Mouse (Mus musculus): ENCODE measurements around the gene Acox3. TPM values are rescaled to one million over a fixed set of nuclear protein-coding genes. Genes with fewer than 3 reads are reported as not detected.
A peak's percentile ranks its signal among the peaks of the same experiment; 100 is the strongest.

Acox3 gene
- polyA plus RNA-seq, 1 experiment: 77.9 TPM

DNA sequence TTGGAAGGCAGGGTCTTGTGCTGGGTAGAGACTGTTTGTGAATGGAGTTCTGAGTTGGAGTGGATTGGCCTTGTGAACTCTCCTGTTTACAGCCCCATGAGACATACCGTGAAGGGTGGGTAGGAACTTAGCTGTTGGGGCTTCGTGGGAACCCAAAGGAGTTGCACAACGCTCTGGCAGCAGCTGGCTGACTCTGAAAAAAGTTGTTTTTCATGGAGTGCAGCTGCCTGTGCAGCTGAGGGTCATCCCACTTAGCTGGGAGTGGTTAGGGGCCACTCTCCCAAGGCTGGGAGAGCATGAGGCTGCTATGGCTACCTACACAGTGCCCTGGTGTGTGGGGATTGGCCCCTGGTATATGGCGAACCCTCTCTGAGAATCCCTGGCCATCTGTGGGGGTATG, 64.7 kb downstream of the Acox3 start:
- Histone ChIP-seq H3K27me3 (replicated peaks; ENCODE audit: control insufficient read depth, insufficient read depth, low read length) (no peaks in the 10 kb centered on the region), H3K36me3 (ENCODE audit: control insufficient read depth, insufficient read depth, low read length) (no peaks in the 10 kb centered on the region), H3K27ac (ENCODE audit: insufficient read depth, low read depth, low read length) (no peak overlapping the region), H3K4me1 (ENCODE audit: control insufficient read depth, insufficient read depth, low read length) (no peaks in the 10 kb centered on the region), H3K4me3 (ENCODE audit: insufficient read depth, low read depth, low read length) (no peak overlapping the region)
- DNase-seq: no peak
- 61% methylated on average over 4 of the region's 4 CpGs for WGBS
- TF ChIP-seq CTCF (conservative IDR thresholded peaks at IDR 0.05; ENCODE audit: insufficient read depth, insufficient read length, low read depth, low read length): no peak
- TF ChIP-seq POLR2A (IDR thresholded peaks at IDR 0.05; ENCODE audit: low read depth, low read length): no peak

DNA sequence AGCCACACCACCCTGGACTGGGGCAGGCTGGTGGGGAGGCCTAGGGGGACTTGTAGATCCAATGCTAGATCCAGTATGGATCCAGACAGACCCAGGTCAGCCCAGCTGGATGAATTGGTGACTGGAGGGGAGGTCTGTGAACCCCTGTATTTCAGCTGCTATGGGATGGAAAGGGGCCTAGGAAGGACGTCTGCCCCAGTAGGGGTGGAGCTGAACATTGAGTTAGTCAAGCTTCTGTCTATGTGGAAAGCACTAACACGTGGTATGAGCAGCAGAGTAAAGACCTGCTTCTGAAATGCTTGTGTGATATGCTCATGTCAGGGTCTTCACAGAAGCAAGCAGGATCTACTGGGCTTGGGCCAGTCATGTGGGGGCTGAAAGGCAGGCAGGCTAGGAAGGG, 65.4 kb downstream of the Acox3 start:
- Histone ChIP-seq H3K4me1 (ENCODE audit: control insufficient read depth, insufficient read depth, low read length) (no peaks in the 10 kb centered on the region), H3K27ac (ENCODE audit: insufficient read depth, low read depth, low read length) (no peak overlapping the region), H3K4me3 (ENCODE audit: insufficient read depth, low read depth, low read length) (no peak overlapping the region), H3K36me3 (ENCODE audit: control insufficient read depth, insufficient read depth, low read length) (no peaks in the 10 kb centered on the region), H3K27me3 (replicated peaks; ENCODE audit: control insufficient read depth, insufficient read depth, low read length) (no peaks in the 10 kb centered on the region)
- TF ChIP-seq CTCF (conservative IDR thresholded peaks at IDR 0.05; ENCODE audit: insufficient read depth, insufficient read length, low read depth, low read length): no peak
- TF ChIP-seq POLR2A (IDR thresholded peaks at IDR 0.05; ENCODE audit: low read depth, low read length): no peak
- 76% methylated on average over 2 of the region's 2 CpGs for WGBS
- DNase-seq: no peak

DNA sequence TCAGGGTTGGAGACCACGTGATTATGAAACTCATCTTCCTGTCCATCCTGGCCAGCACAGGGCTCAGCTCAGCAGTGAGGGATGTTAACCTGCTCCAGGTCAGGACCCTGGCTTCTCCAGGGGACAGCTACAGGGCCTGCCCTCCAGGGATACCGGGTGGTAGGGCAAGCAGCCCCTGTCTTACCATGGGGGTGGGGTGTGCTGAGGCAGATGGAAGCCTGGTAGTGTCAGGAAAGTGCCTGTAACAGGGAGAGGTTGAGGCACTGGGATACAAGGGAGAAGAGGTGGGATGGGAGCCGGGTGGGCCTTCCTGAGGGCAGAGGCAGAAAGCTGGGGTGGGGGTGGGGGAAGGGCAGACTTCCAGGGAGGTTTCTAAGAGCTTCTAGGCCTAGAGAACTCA, 69.5 kb downstream of the Acox3 start:
- Histone ChIP-seq H3K4me1 (ENCODE audit: control insufficient read depth, insufficient read depth, low read length) (no peaks in the 10 kb centered on the region), H3K27ac (ENCODE audit: insufficient read depth, low read depth, low read length) (no peak overlapping the region), H3K27me3 (replicated peaks; ENCODE audit: control insufficient read depth, insufficient read depth, low read length) (no peaks in the 10 kb centered on the region), H3K4me3 (ENCODE audit: insufficient read depth, low read depth, low read length) (no peak overlapping the region), H3K36me3 (ENCODE audit: control insufficient read depth, insufficient read depth, low read length) (no peaks in the 10 kb centered on the region)
- WGBS: 85% methylated on average over 3 of the region's 3 CpGs
- no peak for DNase-seq
- TF ChIP-seq CTCF (conservative IDR thresholded peaks at IDR 0.05; ENCODE audit: insufficient read depth, insufficient read length, low read depth, low read length): no peak
- TF ChIP-seq POLR2A (IDR thresholded peaks at IDR 0.05; ENCODE audit: low read depth, low read length): no peak

DNA sequence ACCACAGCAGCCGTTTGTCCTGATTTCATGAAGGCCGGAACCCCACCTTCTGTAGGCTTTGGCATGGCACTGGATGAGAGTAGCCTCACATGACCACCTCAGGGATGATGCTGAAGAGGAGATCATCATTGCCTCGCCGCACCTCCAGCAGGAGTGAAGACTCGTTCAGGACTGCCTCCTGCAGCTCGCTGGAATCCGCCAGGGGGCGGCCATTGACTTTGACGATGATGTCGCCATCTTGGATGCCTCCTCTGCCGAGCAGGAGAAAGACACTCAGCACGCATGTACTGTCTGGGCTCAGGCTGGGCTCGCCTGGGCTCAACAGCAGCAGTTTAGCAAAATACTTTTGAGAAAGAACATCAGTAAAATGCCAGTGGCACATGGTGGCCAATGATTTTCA, 70.0 kb downstream of the Acox3 start:
- TF ChIP-seq CTCF (conservative IDR thresholded peaks at IDR 0.05; ENCODE audit: insufficient read depth, insufficient read length, low read depth, low read length) (no peak), POLR2A (IDR thresholded peaks at IDR 0.05; ENCODE audit: low read depth, low read length) (no peak)
- Histone ChIP-seq H3K27ac (ENCODE audit: insufficient read depth, low read depth, low read length) (no peak overlapping the region), H3K4me3 (ENCODE audit: insufficient read depth, low read depth, low read length) (no peak overlapping the region), H3K27me3 (replicated peaks; ENCODE audit: control insufficient read depth, insufficient read depth, low read length) (no peaks in the 10 kb centered on the region), H3K4me1 (ENCODE audit: control insufficient read depth, insufficient read depth, low read length) (no peaks in the 10 kb centered on the region), H3K36me3 (ENCODE audit: control insufficient read depth, insufficient read depth, low read length) (no peaks in the 10 kb centered on the region)
- 92% methylated on average over 13 of the region's 13 CpGs for WGBS
- no peak for DNase-seq

DNA sequence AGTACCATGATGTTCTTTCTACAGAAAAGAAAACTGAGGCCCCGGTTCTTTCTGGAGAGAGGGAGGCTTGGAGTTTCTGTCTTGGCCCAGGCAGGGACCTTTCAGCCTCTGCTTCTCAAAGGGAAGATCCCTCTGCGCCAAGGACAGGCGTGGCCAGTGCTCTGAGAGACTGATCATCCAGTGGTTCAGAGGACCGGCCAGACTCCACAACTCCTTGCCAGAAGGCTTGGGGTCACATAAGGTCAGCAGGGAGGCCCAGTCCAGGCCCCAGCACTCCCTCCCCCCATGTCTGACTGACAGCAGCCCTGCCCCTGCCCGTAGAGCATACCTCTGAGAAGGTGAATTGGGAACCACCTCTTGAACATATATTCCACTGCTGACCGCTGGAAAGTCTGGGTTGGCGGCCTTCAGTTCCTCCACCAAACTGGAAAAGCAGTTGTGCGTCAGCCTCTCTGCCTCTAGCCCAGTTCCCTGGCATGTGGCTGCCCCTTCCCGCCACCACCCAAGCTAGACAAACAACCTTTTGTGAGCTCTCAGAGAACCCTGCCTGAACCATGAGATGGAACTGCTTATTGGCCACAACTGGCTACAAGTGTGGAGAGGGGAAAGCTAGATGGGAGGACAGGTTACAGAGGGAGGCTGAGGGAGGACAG, 71.0 kb downstream of the Acox3 start:
- H3K4me1 ChIP-seq (ENCODE audit: control insufficient read depth, insufficient read depth, low read length): no peaks in the 10 kb centered on the region
- no peak overlapping the region for H3K27ac ChIP-seq (ENCODE audit: insufficient read depth, low read depth, low read length)
- no peaks in the 10 kb centered on the region for H3K27me3 ChIP-seq (replicated peaks; ENCODE audit: control insufficient read depth, insufficient read depth, low read length)
- peak; percentile 34 for DNase-seq
- H3K36me3 ChIP-seq (ENCODE audit: control insufficient read depth, insufficient read depth, low read length): no peaks in the 10 kb centered on the region
- TF ChIP-seq POLR2A (IDR thresholded peaks at IDR 0.05; ENCODE audit: low read depth, low read length) (no peak), CTCF (conservative IDR thresholded peaks at IDR 0.05; ENCODE audit: insufficient read depth, insufficient read length, low read depth, low read length) (no peak)
- H3K4me3 ChIP-seq (ENCODE audit: insufficient read depth, low read depth, low read length): no peak overlapping the region
- WGBS: 85% methylated on average over 9 of the region's 9 CpGs

DNA sequence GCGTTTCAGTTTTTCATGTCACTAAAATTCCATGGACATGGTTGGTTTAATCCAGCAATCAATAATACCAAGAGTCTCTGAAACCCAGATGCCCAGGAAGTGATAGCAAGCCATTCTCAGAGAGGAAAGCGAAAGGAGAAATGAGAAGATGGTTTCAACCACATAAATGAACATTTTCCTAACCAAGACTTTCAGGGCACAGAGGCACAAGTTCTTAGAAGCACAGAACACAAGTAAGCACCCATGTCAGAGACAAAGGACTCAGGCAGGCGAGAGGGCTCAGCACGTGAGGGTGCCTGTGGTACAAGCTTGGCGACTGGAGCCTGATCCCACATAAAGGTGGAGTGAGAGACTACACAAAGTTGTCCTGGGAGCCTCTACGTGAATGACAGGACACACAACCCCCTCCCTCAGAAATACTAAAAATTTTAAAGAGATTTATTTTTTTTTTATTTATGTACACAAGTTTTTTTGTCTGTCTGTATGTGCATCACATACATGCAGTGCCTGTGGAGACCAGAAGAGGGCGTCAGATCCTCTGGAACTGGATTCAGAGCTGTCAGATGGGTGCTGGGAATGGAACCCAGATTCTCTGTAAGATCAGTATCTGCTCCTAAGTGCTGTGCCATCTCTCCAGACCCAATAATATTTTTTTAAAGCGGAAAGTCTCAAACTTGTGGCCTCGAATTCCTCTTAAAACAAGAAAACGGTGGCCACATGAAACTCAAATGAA, 73.1 kb downstream of the Acox3 start:
- Histone ChIP-seq H3K4me3 (ENCODE audit: insufficient read depth, low read depth, low read length) (no peak overlapping the region), H3K36me3 (ENCODE audit: control insufficient read depth, insufficient read depth, low read length) (no peaks in the 10 kb centered on the region), H3K27me3 (replicated peaks; ENCODE audit: control insufficient read depth, insufficient read depth, low read length) (no peaks in the 10 kb centered on the region), H3K4me1 (ENCODE audit: control insufficient read depth, insufficient read depth, low read length) (no peaks in the 10 kb centered on the region), H3K27ac (ENCODE audit: insufficient read depth, low read depth, low read length) (no peak overlapping the region)
- no peak for DNase-seq
- WGBS: 86% methylated on average over 10 of the region's 10 CpGs
- no peak for TF ChIP-seq CTCF (conservative IDR thresholded peaks at IDR 0.05; ENCODE audit: insufficient read depth, insufficient read length, low read depth, low read length)
- TF ChIP-seq POLR2A (IDR thresholded peaks at IDR 0.05; ENCODE audit: low read depth, low read length): no peak

DNA sequence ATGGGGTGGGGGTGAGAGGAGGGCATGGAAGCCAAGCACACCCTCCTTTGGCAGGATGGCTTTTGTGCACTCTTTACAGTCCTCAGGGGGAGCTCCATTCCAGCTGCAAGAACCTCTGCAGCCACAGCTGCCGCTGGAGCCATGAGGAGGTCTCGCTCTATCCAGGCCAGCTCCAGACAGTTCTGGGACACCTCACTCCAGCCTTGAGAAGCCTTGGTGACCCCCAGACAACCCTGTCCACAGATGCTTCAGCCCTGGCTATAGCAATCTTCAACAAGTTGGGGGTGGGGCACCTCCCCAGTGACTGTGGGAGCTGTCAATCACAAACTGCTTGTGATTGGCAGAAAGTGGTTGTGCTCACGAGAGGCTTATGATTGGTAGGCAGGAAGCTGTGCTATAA, 76.7 kb downstream of the Acox3 start:
- TF ChIP-seq POLR2A (IDR thresholded peaks at IDR 0.05; ENCODE audit: low read depth, low read length): no peak
- no peak for TF ChIP-seq CTCF (conservative IDR thresholded peaks at IDR 0.05; ENCODE audit: insufficient read depth, insufficient read length, low read depth, low read length)
- no peak overlapping the region for H3K27ac ChIP-seq (ENCODE audit: insufficient read depth, low read depth, low read length)
- DNase-seq: no peak
- H3K4me3 ChIP-seq (ENCODE audit: insufficient read depth, low read depth, low read length): no peak overlapping the region
- H3K4me1 ChIP-seq (ENCODE audit: control insufficient read depth, insufficient read depth, low read length): no peaks in the 10 kb centered on the region
- no peaks in the 10 kb centered on the region for H3K36me3 ChIP-seq (ENCODE audit: control insufficient read depth, insufficient read depth, low read length)
- H3K27me3 ChIP-seq (replicated peaks; ENCODE audit: control insufficient read depth, insufficient read depth, low read length): no peaks in the 10 kb centered on the region
- WGBS: 76% methylated on average over 3 of the region's 3 CpGs
